8 mouse cellular contexts compared by ENCODE assay signal in genomic region chr8:119778263-119778662, GRCm38 (mm10). TPM values are rescaled to one million over a fixed set of nuclear protein-coding genes. Genes with fewer than 3 reads are reported as not detected.
DNase-seq lines count a peak whose midpoint lies in the region; ATAC-seq and TF ChIP-seq lines count a peak whose summit lies in the region.

TSS of gene Tldc1 (minus strand) at chr8:119778416.

- peaks cover 10% of the 10 kb centered on the region for H3K27me3 ChIP-seq in E14TG2a.4 (ENCODE audit: insufficient read depth, low read length)
- peaks cover 6% of the 10 kb centered on the region; the same call in 1 of the 2 replicates for H3K27me3 ChIP-seq in forebrain, embryonic 12.5 days
- H3K27me3 ChIP-seq in heart, postnatal 0 days (ENCODE audit: control insufficient read depth, insufficient read depth, low read length) = no peaks in the 10 kb centered on the region; the same call in 1 of the 2 replicates
- no peaks in the 10 kb centered on the region for H3K27me3 ChIP-seq in liver, embryonic 16.5 days (ENCODE audit: control insufficient read depth, insufficient read depth, low read depth, low read length)
- no peaks in the 10 kb centered on the region for H3K27me3 ChIP-seq in neural tube, embryonic 13.5 days
- no peaks in the 10 kb centered on the region for H3K27me3 ChIP-seq in testis, adult 2 months (ENCODE audit: control insufficient read depth, insufficient read depth, low read length)

- no peaks in the 10 kb centered on the region for H3K9me3 ChIP-seq in E14TG2a.4 (ENCODE audit: low read length)
- H3K9me3 ChIP-seq in forebrain, embryonic 12.5 days = no peaks in the 10 kb centered on the region
- H3K9me3 ChIP-seq in heart, postnatal 0 days (replicated peaks; ENCODE audit: control insufficient read depth, low read length) = no peaks in the 10 kb centered on the region
- H3K9me3 ChIP-seq in liver, embryonic 16.5 days (replicated peaks; ENCODE audit: control insufficient read depth, low read length) = no peaks in the 10 kb centered on the region
- no peaks in the 10 kb centered on the region for H3K9me3 ChIP-seq in neural tube, embryonic 13.5 days

- H3K27ac ChIP-seq in forebrain, embryonic 12.5 days = peak within 1 kb of the TSS; percentile 80
- peak within 1 kb of the TSS; percentile 60 for H3K27ac ChIP-seq in heart, postnatal 0 days (ENCODE audit: low read depth)
- peak within 1 kb of the TSS; percentile 53 for H3K27ac ChIP-seq in liver, embryonic 16.5 days (ENCODE audit: low read length)
- peak within 1 kb of the TSS; percentile 91 for H3K27ac ChIP-seq in neural tube, embryonic 13.5 days (replicated peaks)
- peak within 1 kb of the TSS; percentile 94 for H3K27ac ChIP-seq in testis, adult 2 months (ENCODE audit: control insufficient read depth, insufficient read depth, low read depth, low read length)

- H3K36me3 ChIP-seq in E14TG2a.4 (ENCODE audit: insufficient read depth, low read length) = no peaks in the 10 kb centered on the region
- no peaks in the 10 kb centered on the region for H3K36me3 ChIP-seq in forebrain, embryonic 12.5 days (replicated peaks)
- H3K36me3 ChIP-seq in heart, postnatal 0 days (replicated peaks; ENCODE audit: control insufficient read depth, insufficient read depth, low read length) = no peaks in the 10 kb centered on the region
- no peaks in the 10 kb centered on the region for H3K36me3 ChIP-seq in liver, embryonic 16.5 days (ENCODE audit: control insufficient read depth, insufficient read depth)
- no peaks in the 10 kb centered on the region for H3K36me3 ChIP-seq in neural tube, embryonic 13.5 days
- H3K36me3 ChIP-seq in testis, adult 2 months (ENCODE audit: control insufficient read depth, insufficient read depth, low read length) = no peaks in the 10 kb centered on the region

- TF ChIP-seq POLR2A in testis, adult 2 months (IDR thresholded peaks at IDR 0.05; ENCODE audit: control insufficient read depth, low read depth, low read length) = peak; percentile 69

- no peak for TF ChIP-seq CTCF in E14TG2a.4 (conservative IDR thresholded peaks at IDR 0.05; ENCODE audit: low read length)
- no peak for TF ChIP-seq CTCF in heart, postnatal 0 days (IDR thresholded peaks at IDR 0.05; ENCODE audit: low read depth)
- no peak for TF ChIP-seq CTCF in testis, adult 2 months (IDR thresholded peaks at IDR 0.05; ENCODE audit: control insufficient read depth, insufficient read depth, insufficient replicate concordance, low read depth, low read length)

- no peak for TF ChIP-seq EP300 in heart, postnatal 0 days (IDR thresholded peaks at IDR 0.05; ENCODE audit: low read depth)

- WGBS in forebrain, embryonic 12.5 days = 0% methylated on average over 18 of the region's 18 CpGs
- under 1% methylated on average over 18 of the region's 18 CpGs for WGBS in heart, postnatal 0 days
- WGBS in liver, embryonic 16.5 days (ENCODE audit: insufficient replicate concordance) = under 1% methylated on average over 18 of the region's 18 CpGs
- WGBS in neural tube, embryonic 13.5 days = 0% methylated on average over 18 of the region's 18 CpGs

- peak within 1 kb of the TSS; percentile 83 for H3K4me3 ChIP-seq in E14TG2a.4 (replicated peaks; ENCODE audit: low read length)
- H3K4me3 ChIP-seq in forebrain, embryonic 12.5 days (replicated peaks) = peak within 1 kb of the TSS; percentile 60
- H3K4me3 ChIP-seq in heart, postnatal 0 days (ENCODE audit: low read depth, low read length) = peak within 1 kb of the TSS; percentile 54
- peak within 1 kb of the TSS; percentile 70 for H3K4me3 ChIP-seq in liver, embryonic 16.5 days (ENCODE audit: low read depth, low read length)
- H3K4me3 ChIP-seq in neural tube, embryonic 13.5 days = peak within 1 kb of the TSS; percentile 65
- peak within 1 kb of the TSS; percentile 93 for H3K4me3 ChIP-seq in testis, adult 2 months (ENCODE audit: control insufficient read depth, low read depth, low read length)

- H3K9ac ChIP-seq in forebrain, embryonic 12.5 days = peak within 1 kb of the TSS; percentile 78
- H3K9ac ChIP-seq in heart, postnatal 0 days (replicated peaks; ENCODE audit: low read depth, low read length) = peak within 1 kb of the TSS; percentile 59
- H3K9ac ChIP-seq in liver, embryonic 16.5 days (ENCODE audit: low read depth, low read length) = peak within 1 kb of the TSS; percentile 78
- H3K9ac ChIP-seq in neural tube, embryonic 13.5 days = peak within 1 kb of the TSS; percentile 83

- peak; percentile 99 for DNase-seq in c-Kit-positive CD71-positive TER-119-positive erythroid progenitor cells, embryonic 14.5 days (ENCODE audit: low spot score)
- peak; percentile 94 for DNase-seq in heart, postnatal 0 days (ENCODE audit: low spot score)
- peak; percentile 100 for DNase-seq in kidney, postnatal 4 days

- ATAC-seq in forebrain, embryonic 12.5 days (ENCODE audit: low FRiP score) = peak; percentile 97
- peak; percentile 95 for ATAC-seq in heart, postnatal 0 days (ENCODE audit: insufficient read depth, low read depth)
- peak; percentile 98 for ATAC-seq in liver, embryonic 16.5 days (ENCODE audit: low read depth)
- peak; percentile 97 for ATAC-seq in neural tube, embryonic 13.5 days (ENCODE audit: low read depth)

- peak within 1 kb of the TSS; percentile 92 for H3K4me2 ChIP-seq in forebrain, embryonic 12.5 days
- peak within 1 kb of the TSS; percentile 91 for H3K4me2 ChIP-seq in heart, postnatal 0 days (ENCODE audit: low read depth, low read length)
- peak within 1 kb of the TSS; percentile 96 for H3K4me2 ChIP-seq in liver, embryonic 16.5 days (ENCODE audit: low read depth, low read length)
- peak within 1 kb of the TSS; percentile 73 for H3K4me2 ChIP-seq in neural tube, embryonic 13.5 days

- peaks cover 35% of the 10 kb centered on the region for H3K4me1 ChIP-seq in E14TG2a.4 (replicated peaks; ENCODE audit: low read depth, low read length)
- peaks cover 19% of the 10 kb centered on the region for H3K4me1 ChIP-seq in forebrain, embryonic 12.5 days
- peaks cover 18% of the 10 kb centered on the region for H3K4me1 ChIP-seq in heart, postnatal 0 days (ENCODE audit: control insufficient read depth, insufficient read depth)
- H3K4me1 ChIP-seq in liver, embryonic 16.5 days (ENCODE audit: control insufficient read depth, low read depth, low read length) = peaks cover 16% of the 10 kb centered on the region
- peaks cover 23% of the 10 kb centered on the region for H3K4me1 ChIP-seq in neural tube, embryonic 13.5 days (replicated peaks)
- H3K4me1 ChIP-seq in testis, adult 2 months (ENCODE audit: control insufficient read depth, insufficient read depth, low read length) = peaks cover 35% of the 10 kb centered on the region

RNA-seq across cellular contexts. Expression of gene Tldc1, which starts in this region (rescaled TPM):
- polyA plus RNA-seq in forebrain, embryonic 12.5 days (2016; fragmentation: Nextera tagmentation; extraction: Ambion mirVana) = 10.9 and 12.7 TPM in 2 replicates
- total RNA-seq in heart, postnatal 0 days (2014; rRNA removed; ENCODE audit: low replicate concordance) = 17.7 and 28.6 TPM in 2 replicates
- 12.1 and 14.2 TPM in 2 replicates for polyA plus RNA-seq in heart, postnatal 0 days (2015; fragmentation: Nextera tagmentation; extraction: Ambion mirVana)
- 4.1 and 4.7 TPM in 2 replicates for polyA plus RNA-seq in liver, embryonic 16.5 days (2015; fragmentation: Nextera tagmentation; extraction: Ambion mirVana)
- polyA plus RNA-seq in neural tube, embryonic 13.5 days (2015; fragmentation: Nextera tagmentation; extraction: Ambion mirVana) = 9.8 and 14.6 TPM in 2 replicates
- polyA plus RNA-seq in testis, adult 2 months (2012; rRNA removed) = 6.4 and 6.8 TPM in 2 replicates

Comparison
In these comparisons a context has a peak if more than half of its experiments do, and no peak if none do; other contexts are left out.
1. Peak in every context shown above with its lines: DNase-seq, ATAC-seq, H3K4me3 ChIP-seq and H3K27ac ChIP-seq.